Mouse (Mus musculus): Measurements from ENCODE around the gene Large1. TPM values are rescaled to one million over a fixed set of nuclear protein-coding genes. Genes with fewer than 3 reads are reported as not detected.
"Not testable (repeated sequence)": the region's sequence is repeated elsewhere in the genome, so short reads cannot be mapped to it uniquely, and the experiment has no call there.

The Large1 gene
- 6.7 and 7.3 TPM in 2 replicates for polyA plus RNA-seq (2016; fragmentation: Nextera tagmentation; extraction: Ambion mirVana)

DNA sequence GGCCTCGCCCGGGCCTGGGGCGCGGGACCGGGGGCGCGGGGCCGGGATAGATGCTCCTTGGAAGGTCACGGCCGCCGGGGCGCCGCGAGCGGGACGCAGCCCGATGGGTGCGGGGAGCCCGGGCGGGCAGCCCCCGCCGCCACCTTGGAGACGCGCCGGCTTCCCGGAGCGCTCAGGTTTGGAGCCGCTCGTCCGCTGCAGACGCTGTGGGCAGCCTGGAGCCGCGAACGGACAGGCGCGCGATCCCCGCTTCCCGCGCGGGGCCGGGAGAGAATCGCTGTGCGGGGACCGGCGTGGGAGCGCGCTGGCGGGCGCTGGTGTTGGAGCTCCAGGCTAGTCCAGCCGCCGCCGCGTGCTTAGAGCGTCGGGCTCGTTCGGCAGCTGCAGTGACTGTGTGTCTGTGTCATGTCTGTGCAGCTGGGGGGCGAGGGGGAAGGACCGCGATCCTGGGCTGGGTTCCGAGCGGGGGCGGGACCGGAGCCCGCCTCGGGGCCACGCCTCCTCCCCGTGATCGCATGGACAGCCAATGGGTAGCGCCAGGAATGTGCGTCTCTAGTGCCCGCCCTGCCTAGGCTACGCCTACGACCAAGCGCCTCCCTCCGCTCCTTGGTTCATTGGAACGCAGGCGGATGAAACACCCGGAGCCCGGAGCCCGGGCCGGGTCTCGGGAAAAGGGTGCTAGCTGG, at the start of gene Large1:
Gene Large1, minus strand, starts transcription at position 433 of the 686 bp plus-strand sequence.
- peaks cover 36% of the 10 kb centered on the region for H3K4me1 ChIP-seq (replicated peaks)
- H3K4me3 ChIP-seq, result peak within 1 kb of the TSS; percentile 88
- H3K27ac ChIP-seq, result peak within 1 kb of the TSS; percentile 96
- DNase-seq (ENCODE audit: low spot score), result peak; percentile 98
- H3K27me3 ChIP-seq (ENCODE audit: insufficient read depth, poor library complexity, severe bottlenecking), result no peaks in the 10 kb centered on the region
- H3K36me3 ChIP-seq, result no peaks in the 10 kb centered on the region
- no peaks in the 10 kb centered on the region for H3K9me3 ChIP-seq
- under 1% methylated on average over 80 of the region's 84 CpGs for WGBS

DNA sequence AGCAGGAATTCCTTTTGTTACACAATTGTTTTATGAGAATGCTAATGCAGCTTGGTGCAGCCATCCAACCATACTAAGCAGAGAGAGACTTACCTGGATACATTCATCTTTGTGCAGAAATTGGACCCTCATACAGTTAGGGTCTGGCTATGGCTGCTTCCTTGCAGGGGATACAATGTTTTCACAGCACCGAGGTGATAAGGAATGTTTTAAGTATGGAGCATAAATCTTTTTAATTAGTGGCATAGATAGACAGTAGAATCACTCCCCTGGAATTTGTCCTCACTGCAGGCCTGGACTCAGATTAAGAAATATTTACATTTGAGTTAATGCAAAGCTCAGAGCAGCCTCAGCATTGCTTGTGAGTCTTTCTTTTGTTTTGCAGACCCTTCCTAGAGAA, 47.0 kb upstream of the Large1 start:
- 50% methylated on average over 1 of the region's 1 CpGs for WGBS
- Histone ChIP-seq H3K27ac (no peak overlapping the region), H3K36me3 (no peaks in the 10 kb centered on the region), H3K27me3 (ENCODE audit: insufficient read depth, poor library complexity, severe bottlenecking) (no peaks in the 10 kb centered on the region), H3K9me3 (no peaks in the 10 kb centered on the region), H3K4me1 (replicated peaks) (no peaks in the 10 kb centered on the region), H3K4me3 (no peak overlapping the region)
- no peak for DNase-seq (ENCODE audit: low spot score)

DNA sequence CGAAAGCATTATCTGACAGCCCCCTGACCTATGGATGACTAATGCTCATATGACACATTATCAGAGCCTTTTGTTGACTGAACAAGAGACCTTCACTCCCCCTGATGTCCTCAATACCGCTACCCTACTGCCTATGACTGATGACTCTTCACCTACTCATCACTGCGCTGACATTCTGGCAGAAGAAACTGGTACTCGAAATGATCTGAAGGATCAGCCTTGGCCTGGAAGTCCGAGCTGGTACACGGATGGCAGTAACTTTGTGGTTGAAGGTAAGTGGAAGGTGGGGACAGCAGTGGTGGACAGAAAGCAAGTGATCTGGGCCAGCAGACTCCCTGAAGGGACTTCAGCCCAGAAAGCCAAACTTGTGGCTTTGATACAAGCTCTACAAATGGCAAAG, 19.7 kb upstream of the Large1 start:
- H3K9me3 ChIP-seq; H3K27ac ChIP-seq; H3K4me1 ChIP-seq (replicated peaks); H3K36me3 ChIP-seq; DNase-seq (ENCODE audit: low spot score); H3K4me3 ChIP-seq; H3K27me3 ChIP-seq (ENCODE audit: insufficient read depth, poor library complexity, severe bottlenecking): not testable (repeated sequence)
- 86% methylated on average over 6 of the region's 6 CpGs for WGBS

DNA sequence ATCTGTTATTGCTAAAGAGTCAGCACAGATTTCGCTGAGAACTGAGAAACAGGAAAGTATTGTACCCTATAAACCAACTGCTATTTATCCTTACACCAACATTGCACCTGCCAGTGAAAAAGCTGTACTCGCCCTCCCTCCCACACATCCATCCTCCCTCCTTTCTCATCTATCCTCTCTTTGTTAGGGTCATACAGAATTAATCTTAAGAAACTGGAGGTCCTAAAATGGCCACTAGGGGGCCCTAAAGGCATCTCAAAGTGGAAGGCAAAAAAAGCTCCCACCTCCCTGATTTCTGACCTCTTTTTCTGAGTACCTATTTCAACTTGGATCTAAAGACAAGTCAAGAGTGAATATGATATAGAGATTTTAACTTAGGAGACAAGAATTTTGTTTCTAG, 2.6 kb upstream of the Large1 start:
- H3K4me3 ChIP-seq, result no peak overlapping the region
- H3K27me3 ChIP-seq (ENCODE audit: insufficient read depth, poor library complexity, severe bottlenecking), result no peaks in the 10 kb centered on the region
- no peak overlapping the region for H3K27ac ChIP-seq
- no peaks in the 10 kb centered on the region for H3K36me3 ChIP-seq
- WGBS, result 24% methylated on average over 2 of the region's 2 CpGs
- H3K4me1 ChIP-seq (replicated peaks), result peaks cover 26% of the 10 kb centered on the region
- H3K9me3 ChIP-seq, result no peaks in the 10 kb centered on the region
- DNase-seq (ENCODE audit: low spot score), result peak; percentile 42

DNA sequence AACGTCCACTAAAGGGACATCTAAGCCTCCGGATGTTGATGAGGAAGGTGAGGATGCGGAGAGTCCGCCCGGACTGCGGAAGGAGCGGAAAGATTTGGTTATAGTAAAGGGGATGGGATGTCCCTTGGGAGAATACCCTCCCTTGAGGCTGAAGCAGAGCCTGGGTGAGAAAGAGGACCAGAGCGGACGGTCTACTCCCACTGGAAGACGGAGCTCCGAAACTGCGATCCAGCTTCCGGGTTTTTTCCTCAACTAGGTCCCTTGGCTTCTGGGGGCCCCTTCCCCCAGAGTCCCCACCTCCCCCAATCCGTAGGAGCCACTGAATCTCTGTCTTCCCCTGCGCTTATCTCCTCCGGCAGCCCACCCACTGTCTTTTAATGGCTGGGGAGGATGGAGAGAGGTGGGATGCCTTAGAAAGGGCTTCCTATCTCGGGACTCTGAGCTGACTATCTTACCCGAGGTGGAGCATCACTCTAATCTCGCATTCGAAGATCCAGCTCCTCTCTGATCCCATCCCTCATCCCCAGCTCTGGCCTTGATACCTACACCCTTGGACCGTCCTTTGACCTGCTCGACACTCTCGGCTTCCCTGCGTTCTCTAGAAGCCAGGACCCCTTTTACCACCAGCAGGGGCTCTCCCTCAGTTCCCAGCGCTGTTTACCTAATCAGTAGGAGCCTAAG, 1.0 kb upstream of the Large1 start:
- H3K27ac ChIP-seq, result peak overlapping the region; percentile 86
- peaks cover 36% of the 10 kb centered on the region for H3K4me1 ChIP-seq (replicated peaks)
- DNase-seq (ENCODE audit: low spot score), result peak; percentile 81
- H3K27me3 ChIP-seq (ENCODE audit: insufficient read depth, poor library complexity, severe bottlenecking), result no peaks in the 10 kb centered on the region
- no peaks in the 10 kb centered on the region for H3K9me3 ChIP-seq
- under 1% methylated on average over 25 of the region's 25 CpGs for WGBS
- peak overlapping the region; percentile 88 for H3K4me3 ChIP-seq
- no peaks in the 10 kb centered on the region for H3K36me3 ChIP-seq

DNA sequence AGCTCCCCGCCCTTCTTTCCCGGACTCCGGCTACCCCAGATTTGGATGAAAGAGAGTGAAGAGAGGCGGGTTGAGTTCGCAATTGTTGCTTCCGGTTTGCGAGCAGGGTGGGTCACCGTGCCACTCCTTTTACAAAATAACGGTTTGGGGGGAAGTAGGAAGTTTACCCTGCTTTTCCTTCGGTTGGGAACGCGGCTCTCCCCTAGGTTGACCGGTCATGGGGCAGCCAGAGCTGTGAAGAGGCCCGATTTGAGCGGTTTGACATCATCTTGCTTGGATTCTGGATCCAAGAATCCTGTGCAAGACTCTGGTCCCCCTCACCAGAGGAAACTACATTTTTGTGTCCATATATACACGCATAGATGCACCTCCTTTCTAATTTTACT, 447 bp upstream of the Large1 start:
- WGBS, result under 1% methylated on average over 16 of the region's 16 CpGs
- Histone ChIP-seq H3K4me3 (peak overlapping the region; percentile 88), H3K36me3 (no peaks in the 10 kb centered on the region), H3K9me3 (no peaks in the 10 kb centered on the region), H3K27ac (peak overlapping the region; percentile 86), H3K4me1 (replicated peaks) (peaks cover 36% of the 10 kb centered on the region), H3K27me3 (ENCODE audit: insufficient read depth, poor library complexity, severe bottlenecking) (no peaks in the 10 kb centered on the region)
- no peak for DNase-seq (ENCODE audit: low spot score)

DNA sequence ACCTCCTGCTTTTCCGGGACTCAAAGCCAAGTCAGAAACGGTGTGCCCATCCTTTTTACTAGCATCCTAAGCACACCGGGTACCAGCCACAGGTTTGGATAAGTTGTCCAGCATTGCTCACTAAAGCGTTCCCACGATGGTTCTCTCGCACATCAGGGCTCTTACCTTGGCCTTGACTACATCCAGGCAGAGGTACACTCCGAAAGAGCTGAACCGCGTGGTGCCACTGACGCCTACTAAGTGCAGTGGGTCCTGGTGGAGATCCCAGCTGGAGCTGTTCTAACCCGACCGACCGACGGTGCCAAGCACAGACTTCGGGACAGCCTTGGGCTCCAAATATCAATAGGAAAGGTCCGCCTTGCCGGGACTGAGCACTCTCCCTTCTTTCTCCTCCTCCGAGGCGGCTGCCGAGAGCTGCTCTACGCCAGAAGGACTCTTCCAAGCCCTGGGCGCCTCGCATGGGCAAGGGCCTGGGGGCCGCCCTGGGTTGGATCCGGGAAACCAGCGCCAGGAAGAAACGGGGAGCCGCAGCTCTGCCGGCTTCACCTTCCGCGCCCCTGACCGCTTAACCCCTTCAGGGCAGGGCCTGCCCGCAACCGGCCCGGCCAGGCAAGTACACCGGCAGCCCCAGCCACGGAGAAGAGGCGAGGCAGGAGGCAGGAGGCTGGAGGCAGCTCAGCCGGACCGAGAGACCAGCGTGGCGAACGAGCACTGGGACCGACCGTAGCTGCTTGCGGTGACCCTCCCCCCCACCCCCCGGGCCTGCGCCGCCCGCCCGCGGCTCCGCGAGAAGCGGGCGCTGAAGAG, 836 bp downstream of the Large1 start:
- under 1% methylated on average over 56 of the region's 56 CpGs for WGBS
- Histone ChIP-seq H3K4me3 (peak overlapping the region; percentile 88), H3K27me3 (ENCODE audit: insufficient read depth, poor library complexity, severe bottlenecking) (no peaks in the 10 kb centered on the region), H3K27ac (peak overlapping the region; percentile 96), H3K4me1 (replicated peaks) (peaks cover 36% of the 10 kb centered on the region), H3K36me3 (no peaks in the 10 kb centered on the region), H3K9me3 (no peaks in the 10 kb centered on the region)
- DNase-seq (ENCODE audit: low spot score), result peak; percentile 73

DNA sequence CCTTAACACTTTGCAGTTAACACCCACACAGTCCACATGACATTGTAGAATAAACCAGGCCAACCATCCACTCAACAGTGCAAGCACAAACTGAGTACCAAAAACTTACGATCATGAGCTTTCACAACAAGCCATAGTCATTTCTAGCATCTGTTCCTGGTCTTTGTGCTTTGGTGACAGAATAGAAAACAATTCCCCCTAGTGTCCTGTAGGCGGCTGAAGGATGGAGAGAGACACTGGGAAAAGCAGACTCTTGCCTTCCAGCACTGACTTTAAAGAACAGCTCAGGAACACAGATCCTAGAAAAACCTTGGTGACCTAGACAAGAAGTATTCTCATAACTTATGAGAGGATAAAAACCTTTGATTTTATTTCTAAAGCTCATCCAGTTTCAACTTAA, 3.0 kb downstream of the Large1 start:
- WGBS, result 24% methylated on average over 2 of the region's 2 CpGs
- Histone ChIP-seq H3K4me3 (no peak overlapping the region; the same call in 1 of the 2 replicates), H3K27me3 (ENCODE audit: insufficient read depth, poor library complexity, severe bottlenecking) (no peaks in the 10 kb centered on the region), H3K27ac (no peak overlapping the region), H3K36me3 (no peaks in the 10 kb centered on the region), H3K9me3 (no peaks in the 10 kb centered on the region), H3K4me1 (replicated peaks) (peaks cover 33% of the 10 kb centered on the region)
- peak; percentile 6 for DNase-seq (ENCODE audit: low spot score)

DNA sequence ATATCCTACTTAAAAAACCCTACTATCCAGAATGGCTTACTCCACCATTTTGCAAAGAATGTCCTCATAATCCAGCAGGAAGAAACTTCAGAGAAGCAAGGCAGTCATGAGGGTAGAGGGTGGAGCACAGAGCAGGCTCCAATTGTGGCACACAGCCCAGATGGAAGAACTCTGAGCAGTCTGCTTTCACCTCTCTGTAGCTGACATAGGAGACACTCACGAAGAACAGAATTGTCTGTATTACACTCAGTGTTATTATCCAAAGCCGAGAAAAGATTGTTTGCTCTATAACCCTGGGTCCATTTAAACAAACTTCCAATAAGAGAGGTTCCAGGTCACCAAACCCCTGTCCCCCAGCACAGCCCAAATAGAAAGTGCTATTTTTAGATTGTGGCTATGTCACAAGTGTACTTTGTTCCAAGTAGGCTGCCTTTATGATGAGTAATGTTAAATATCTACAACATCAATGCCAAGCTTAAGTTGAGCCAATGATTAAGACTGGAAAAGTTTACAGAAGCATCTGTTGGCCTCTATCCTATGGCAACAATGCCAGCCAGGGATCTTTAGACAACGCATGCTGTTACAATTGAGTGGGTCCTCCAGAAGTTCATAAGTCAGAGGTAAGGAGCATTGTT, 10.5 kb downstream of the Large1 start:
- H3K36me3 ChIP-seq, result peaks cover 7% of the 10 kb centered on the region; the same call in 1 of the 2 replicates
- H3K4me1 ChIP-seq (replicated peaks), result no peaks in the 10 kb centered on the region
- no peaks in the 10 kb centered on the region for H3K27me3 ChIP-seq (ENCODE audit: insufficient read depth, poor library complexity, severe bottlenecking)
- 93% methylated on average over 3 of the region's 3 CpGs for WGBS
- no peak overlapping the region for H3K27ac ChIP-seq
- H3K9me3 ChIP-seq, result no peaks in the 10 kb centered on the region
- no peak overlapping the region for H3K4me3 ChIP-seq
- DNase-seq (ENCODE audit: low spot score), result no peak

DNA sequence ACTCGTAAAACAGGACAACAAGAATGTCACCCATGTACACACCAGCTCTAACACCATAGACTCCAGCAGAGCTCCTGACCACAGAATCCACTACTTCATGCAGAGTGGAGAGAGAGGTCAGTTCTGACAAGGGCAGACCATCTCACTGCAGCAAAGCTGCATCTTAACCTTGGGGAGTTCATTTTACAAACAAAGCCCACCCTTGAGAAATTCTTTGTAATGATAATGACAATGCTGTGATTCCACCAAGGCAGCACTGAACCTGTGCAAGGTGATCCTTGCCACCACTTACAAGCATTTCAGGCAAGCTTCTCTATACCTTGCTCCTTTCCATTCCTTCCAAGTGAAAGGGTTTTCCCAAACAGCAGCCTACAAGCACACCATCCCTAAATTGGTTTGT, 16.5 kb downstream of the Large1 start:
- Histone ChIP-seq H3K27me3 (ENCODE audit: insufficient read depth, poor library complexity, severe bottlenecking) (no peaks in the 10 kb centered on the region), H3K36me3 (peaks cover 18% of the 10 kb centered on the region), H3K9me3 (no peaks in the 10 kb centered on the region), H3K27ac (no peak overlapping the region), H3K4me1 (replicated peaks) (no peaks in the 10 kb centered on the region), H3K4me3 (no peak overlapping the region)
- DNase-seq (ENCODE audit: low spot score), result no peak
- 81% methylated on average over 1 of the region's 1 CpGs for WGBS

DNA sequence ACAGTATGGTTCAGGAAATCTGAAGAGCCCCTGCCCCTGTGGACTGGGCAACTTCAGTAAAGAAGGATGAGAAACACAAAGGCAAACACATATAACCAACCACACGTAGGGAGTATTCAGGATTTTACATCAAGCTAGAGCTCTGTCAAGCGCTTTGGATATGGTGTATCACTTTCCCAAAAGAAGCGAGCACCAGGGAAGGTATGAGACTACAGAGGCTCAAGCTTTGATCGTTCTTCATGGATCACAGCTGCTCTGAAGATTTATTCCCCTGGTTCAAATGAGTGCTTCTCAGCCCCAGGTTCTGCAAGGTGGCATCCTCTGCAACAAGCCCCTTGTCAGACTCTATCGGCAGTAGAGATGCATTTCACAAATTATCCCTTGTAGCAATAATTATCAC, 24.2 kb downstream of the Large1 start:
- Histone ChIP-seq H3K4me3 (no peak overlapping the region), H3K27me3 (ENCODE audit: insufficient read depth, poor library complexity, severe bottlenecking) (no peaks in the 10 kb centered on the region), H3K4me1 (replicated peaks) (0 out of 2 replicates have a peak, but pooled peaks cover 5% of the 10 kb centered on the region), H3K36me3 (peaks cover 19% of the 10 kb centered on the region), H3K27ac (no peak overlapping the region), H3K9me3 (no peaks in the 10 kb centered on the region)
- 95% methylated on average over 5 of the region's 5 CpGs for WGBS
- DNase-seq (ENCODE audit: low spot score), result no peak

DNA sequence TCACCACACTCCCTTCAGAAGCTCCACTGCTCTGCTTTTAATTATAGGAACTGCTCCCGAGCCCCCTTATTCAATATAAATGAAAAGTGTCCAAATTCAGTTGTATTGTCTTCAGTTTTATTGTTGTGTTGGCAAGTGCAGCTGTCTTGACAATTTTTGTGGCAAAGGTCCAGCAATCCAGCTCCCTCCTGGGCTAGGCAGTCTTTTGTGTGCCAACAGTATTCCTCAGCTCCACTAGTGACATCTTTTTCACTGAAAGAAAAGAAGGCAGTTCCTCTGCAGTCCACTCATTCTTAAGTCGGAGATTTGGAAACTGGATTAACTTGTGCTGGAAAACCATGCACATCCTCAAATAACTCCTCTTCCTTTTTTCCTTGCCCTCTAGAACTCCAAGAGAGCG, 25.3 kb downstream of the Large1 start:
- DNase-seq (ENCODE audit: low spot score), result no peak
- 0 out of 2 replicates have a peak, but pooled peaks cover 5% of the 10 kb centered on the region for H3K4me1 ChIP-seq (replicated peaks)
- H3K4me3 ChIP-seq, result no peak overlapping the region
- 81% methylated on average over 3 of the region's 3 CpGs for WGBS
- H3K36me3 ChIP-seq, result peaks cover 14% of the 10 kb centered on the region
- no peak overlapping the region for H3K27ac ChIP-seq
- H3K9me3 ChIP-seq, result no peaks in the 10 kb centered on the region
- H3K27me3 ChIP-seq (ENCODE audit: insufficient read depth, poor library complexity, severe bottlenecking), result no peaks in the 10 kb centered on the region

All from hindbrain, embryonic 10.5 days (tissue).